Mouse (Mus musculus) spleen, postnatal 4 days (tissue): ENCODE measurements around the gene Gsta1.
"Not testable (repeated sequence)": the region's sequence is repeated elsewhere in the genome, so short reads cannot be mapped to it uniquely, and the experiment has no call there.

Experiments
- DNase-seq, 2 experiments: peaks; one replicate each; pipeline ENCODE4 v3.0.0; 2022; ENCODE audit warnings: low spot score in 2 of 2

Gsta1 gene

DNA sequence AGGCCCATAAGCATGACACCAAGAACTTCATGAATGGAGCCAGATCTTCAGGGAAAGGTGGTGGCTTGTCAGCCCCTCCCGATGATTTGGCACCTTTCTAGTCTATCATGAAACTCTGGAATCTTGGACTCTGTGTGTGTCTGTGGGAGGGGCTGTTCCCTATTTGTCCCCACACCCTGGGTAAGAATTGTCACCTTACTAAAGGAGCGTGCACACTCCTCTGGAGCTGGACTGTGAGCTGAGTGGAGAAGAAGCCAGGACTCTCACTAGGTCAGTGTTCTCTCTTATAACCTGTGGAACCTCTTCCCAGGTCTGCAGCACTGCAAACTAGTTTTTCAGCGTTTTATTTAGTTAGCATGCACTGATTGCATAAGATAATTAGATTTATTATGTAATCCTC lies at the start of gene Gsta1:
TSS of gene Gsta1 (plus strand) at position 196 of the 400 bp plus-strand sequence.
- not testable (repeated sequence) for DNase-seq

DNA sequence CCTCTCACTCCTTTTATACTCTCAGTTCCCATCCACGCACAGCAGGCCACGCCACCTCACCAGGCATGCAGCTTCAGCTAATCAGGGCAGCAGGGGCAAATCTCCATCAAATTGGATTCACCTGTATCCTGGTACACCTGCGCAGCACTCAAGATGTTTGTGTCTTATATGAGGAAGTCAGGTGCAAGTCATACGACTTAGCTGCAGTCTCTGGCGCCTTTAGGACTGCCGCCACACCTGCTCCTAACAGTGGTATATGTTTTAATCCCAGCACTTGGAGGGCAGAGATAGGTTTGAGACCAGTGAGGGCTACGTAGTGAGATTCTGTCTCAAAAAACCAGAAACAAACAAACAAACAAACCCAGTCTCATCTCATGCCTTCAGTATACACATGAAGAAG lies 48.0 kb upstream of the Gsta1 start, which contains the start of gene Gsta4:
TSS of gene Gsta4 (plus strand) at position 301 of the 400 bp plus-strand sequence.
- DNase-seq = not testable (repeated sequence)

DNA sequence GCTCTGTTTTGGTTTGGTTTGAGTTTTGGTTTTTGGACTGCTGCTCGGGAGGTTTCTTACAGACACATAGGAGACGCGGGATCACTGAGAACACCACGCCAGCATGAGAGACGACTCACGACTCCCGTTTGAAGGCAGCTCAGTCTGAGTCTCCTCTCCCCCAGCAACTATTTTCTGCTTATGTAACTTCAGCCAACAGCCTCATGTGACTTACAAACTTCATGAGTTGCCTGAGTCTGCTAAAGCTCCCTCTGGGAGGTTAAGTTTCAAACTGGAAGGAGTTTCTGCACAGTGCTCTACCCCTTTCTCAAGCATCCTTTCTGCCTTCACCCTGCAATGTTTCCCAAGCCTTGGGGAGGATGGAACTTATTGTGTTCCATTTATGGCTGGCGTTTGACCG lies 44.8 kb upstream of the Gsta1 start:
- DNase-seq = no peak

DNA sequence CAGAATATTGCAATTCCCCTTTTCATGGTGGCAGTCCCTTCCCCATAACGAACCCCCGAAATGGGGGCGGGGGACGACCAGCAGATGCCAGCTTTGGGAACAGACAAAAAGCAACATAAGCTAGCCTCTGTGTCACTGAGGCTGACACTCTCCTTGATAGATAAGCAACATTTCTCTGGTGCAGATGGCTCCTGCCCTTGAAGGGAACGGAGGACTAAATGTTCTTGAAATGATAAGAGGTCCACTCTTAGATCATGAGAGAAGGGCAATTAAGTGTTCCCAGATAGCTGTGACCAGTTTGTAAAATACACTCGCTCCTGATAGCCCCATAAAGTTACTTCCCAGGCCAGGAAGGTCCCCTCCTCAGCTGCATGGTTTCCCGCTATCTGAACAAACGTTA lies 41.5 kb upstream of the Gsta1 start:
- no peak for DNase-seq

DNA sequence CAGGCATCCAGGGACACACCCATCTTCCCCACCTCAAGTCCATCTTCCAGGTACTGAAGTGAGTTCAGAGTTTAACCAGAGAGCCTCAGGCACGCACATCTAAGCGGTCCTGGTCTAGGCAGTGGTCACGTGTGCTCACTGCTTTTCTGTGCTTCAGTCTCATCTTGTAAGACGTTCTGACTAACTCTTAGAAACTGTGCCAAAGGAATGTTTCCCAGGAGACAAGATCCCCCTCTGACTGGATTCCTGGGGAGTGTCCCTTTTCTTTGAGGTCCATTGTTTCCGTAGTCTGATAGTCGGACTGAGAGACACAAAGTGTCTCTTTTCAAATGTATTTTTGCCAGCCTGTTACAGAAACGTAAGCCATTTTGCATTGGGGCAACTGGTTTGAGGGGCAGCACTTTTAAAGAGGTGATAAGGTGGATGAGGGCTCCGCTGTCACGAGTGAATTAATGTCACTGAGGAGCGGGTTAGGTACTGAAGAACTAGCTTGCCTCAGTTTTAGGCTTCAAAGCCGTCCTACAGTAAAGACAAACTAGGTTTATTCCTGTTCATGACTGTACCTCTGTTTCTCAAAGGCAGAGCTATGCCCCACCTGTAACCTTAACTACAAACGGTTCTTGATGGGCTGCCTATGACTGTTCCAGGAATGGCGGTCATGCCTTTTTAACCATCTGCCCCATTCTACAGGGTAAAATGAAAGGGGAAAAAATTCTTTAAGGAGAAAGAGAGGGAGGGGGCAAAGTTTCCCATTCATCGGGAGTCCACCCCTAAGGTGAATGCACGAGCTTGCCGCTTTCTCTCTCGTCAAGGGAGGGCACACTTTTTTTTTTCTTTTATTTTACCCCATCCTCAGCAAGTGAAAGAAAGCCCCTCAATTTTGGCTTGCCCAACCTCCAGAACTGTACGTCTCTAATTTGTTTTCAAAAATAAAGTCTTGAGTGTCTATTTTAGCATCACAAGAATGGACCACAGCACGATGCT lies 39.5 kb upstream of the Gsta1 start:
- DNase-seq = no peak

DNA sequence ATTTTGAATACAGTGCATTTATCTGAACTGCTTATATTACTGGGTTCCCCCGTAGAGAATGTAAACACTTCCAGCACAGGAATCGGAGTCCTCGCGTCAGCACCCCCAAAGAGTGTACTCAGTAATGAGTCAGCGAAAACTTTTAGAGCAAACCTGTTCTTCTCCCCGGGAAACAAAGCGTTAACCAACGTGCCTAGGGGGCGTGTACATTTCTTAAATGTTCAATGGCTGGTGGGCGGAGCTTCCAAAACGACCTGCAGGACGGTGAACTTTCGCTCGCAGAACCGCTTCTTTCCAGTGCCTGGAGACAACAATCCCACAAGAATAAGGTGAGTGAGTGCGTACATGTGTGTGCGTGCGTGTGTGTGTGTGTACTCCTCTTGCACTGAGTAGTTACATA lies 38.7 kb upstream of the Gsta1 start:
- peak; percentile 75 to 83 for DNase-seq

DNA sequence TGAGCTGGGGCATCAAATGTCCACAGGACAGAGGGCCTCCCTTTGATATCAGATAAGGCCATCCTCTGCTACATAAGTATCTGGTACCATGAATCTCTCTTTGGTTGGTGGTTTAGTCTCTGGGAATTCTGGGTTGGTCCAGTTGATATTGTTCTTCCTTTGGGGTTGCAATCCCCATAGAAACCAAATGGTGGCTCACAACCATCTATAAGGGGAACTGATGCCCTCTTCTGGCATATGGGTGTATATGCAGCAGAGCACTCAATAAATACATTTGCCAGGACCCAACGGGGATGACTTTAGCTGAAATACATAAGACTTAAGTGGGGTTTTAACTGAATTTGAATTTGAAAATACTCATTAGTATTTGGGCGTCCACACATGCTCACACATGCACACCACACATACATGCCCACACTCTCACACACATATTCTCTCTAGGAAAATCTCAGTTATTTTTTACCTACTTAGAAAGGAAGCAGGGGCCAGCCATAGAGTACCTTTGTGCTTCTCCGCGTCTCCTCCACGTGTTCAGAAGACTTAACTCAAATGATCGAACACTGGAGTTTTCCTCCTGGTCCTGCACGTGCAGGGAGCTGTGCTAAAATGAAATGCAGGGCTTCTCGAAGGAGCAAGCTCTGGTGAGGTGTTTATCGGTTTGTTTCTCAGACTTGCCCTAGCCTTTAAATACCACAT lies 36.4 kb upstream of the Gsta1 start:
- peak; percentile 61 to 72 for DNase-seq

DNA sequence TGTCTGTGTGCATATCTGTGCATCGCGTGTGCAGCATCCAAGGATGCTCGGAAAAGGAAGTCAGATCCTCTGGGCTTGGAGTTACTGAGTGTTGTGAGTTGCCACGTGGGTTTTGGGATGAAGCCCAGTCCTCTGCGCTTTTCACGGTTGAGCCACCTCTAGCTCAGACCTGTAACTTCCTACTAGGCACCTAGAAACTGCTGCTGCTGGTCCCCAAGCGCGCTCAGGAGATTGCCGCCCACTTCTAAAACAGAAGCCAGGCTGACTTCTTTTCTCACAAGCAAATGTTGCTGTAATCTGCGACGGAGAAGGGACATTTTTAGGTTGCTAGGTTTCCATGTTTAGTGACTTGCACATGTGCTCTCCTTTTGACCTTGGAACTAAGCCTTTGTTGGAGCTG lies 35.4 kb upstream of the Gsta1 start:
- DNase-seq = no peak

DNA sequence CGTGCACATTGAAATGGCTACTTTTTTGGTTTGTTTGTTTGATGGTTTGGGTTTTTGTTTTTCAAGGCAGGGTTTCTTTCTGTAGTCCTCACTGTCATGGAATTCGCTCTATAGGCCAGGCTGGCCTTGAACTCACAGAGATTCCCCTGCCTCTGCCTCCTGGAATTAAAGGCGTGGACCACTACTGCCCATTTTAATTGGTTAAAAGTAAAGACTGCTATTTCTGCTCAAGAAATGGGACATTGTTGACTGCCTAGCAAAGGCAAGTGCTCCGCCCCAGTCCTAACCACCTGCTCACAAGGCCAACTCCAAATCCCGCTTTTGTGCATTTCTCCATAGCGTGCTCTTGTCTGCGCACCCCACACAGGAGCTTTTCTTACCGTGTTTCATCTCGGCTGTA lies 32.7 kb upstream of the Gsta1 start:
- DNase-seq = no peak

DNA sequence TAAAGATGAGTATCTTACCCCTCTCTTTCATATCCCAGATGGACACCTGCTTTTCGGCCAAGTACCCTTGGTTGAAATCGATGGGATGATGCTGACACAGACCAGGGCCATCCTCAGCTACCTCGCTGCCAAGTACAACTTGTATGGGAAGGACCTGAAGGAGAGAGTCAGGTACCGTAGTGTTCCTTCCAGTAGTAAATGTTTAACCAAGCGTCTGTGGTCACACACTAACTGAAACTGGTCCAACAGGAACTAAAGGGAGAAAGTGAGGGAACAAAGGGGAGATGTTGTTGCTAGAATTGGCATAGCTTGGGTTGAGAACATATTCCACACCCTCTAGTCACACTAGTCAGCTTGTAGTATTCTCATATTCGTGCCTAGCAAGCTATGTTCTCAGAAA lies 26.3 kb upstream of the Gsta1 start:
- no peak for DNase-seq

DNA sequence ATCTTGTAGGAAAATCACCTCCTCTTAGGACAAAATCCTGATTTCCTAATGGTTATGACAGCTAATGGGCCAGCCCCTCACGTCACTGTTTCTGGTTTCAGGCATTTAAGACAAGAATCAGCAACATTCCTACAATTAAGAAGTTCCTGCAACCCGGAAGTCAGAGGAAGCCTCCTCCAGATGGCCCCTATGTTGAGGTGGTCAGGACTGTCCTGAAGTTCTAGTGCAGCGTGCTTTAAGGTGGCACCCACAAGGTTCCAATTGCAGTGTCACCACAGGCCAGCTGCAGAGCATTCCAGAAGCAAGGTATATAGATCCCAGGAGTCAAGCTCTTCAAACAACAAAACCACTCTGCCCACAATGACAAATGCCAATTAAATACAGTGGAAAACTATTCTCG lies 21.5 kb upstream of the Gsta1 start:
- no peak for DNase-seq

DNA sequence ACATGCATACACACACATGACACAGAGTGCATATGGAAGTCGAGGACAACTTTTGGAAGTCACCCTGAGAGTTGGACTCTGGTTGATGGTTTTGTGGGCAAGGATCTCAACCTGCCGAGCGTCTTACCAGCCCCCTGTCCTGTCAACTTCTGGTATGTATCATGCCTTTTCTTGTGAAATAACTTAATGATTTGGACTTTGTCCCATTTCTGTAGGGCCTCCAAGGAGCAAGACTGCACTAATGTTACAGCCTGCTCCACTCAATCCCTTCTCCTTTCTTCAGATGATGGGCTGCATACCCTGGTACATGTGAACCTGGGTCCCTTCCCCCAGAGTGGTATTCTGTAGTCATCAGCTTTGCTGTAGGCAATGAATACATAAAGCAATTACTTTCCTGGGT lies 20.4 kb upstream of the Gsta1 start:
- DNase-seq = no peak

DNA sequence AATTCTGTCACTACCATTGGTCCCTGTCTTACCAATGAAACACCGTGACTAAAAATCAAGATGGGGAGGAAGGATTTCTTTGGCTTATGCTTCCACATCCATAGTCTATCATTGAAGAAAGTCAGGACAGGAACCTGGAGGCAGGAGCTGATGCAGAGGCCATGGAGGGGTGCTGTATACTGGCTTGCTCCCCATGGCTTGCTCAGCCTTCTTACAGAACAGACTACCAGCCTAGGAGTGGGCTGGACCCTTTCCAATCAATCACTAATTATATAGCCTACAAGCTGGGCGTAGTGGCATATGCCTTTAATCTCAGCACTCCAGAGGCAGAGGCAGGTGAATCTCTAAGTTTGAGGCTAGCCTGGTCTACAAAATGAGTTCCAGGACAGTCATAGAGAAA lies 19.6 kb upstream of the Gsta1 start:
- no peak for DNase-seq

DNA sequence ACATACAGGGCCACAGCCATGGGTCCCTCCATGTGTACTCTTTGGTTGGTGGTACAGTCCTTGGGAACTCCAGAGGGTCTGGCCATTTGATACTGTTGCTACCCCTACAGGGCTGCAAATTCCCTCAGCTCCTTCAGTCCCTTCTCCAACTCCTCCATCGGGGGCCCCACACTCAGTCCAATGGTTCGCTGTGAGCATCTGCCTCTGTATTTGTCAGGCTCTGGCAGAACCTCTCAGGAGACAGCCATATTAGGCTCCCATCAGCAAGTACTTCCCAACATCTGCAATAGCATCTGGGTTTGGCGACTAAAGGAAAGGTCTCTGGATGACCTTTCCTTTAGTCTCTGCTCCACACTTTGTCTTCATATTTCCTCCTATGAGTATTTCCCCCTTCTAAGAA lies 18.9 kb upstream of the Gsta1 start:
- DNase-seq = no peak

DNA sequence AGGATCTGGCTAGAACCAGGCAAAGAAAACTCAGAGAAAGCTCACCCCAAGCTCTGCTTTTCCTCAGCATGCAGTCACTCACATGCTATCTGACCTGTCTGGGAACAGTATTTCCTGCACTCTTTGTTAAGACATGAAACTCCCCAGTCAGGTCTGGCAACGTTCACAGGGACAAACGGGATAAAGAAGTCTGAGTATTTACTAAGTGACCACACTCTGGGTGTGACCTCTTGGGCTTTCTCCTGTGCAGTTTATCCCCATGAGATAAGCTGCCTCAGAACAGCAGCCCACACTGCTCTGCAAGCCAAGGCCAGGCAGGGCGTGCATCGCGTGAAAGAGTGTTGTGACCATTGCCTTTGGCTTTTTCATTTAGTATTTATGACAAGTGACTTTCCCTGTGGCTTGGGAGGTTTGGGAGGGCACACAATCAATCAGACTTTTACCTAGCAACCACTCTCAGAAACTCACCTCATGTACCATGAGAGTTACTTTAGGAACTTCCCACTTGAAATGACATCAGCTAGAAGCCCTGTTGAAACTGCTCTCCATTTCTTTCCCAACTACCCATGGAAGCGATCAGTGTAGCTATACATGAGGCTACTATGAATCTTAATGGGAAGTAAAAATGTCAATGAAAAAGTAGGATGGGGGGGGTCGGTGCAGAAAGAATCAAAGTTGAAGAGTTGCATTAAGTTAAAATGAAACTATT lies 18.0 kb upstream of the Gsta1 start:
- no peak for DNase-seq

DNA sequence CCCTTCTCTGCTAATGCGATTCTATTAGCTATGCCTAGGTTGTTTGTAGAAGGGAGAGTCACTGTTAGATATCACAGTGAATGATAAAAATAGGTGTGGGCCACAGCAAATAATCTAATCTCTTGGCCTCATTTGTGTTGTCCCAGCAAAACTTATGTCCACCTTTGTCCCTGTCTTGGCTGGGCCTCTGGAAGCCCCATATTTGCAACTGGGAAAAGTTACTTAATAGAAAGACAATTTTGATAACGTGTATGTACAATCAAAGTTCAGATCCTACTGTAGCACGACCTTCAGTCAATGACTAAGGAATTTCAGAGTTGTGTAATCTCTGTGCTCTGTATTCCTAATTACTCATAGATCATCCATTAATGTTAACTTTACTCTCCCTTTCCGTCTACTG lies 13.4 kb upstream of the Gsta1 start:
- no peak for DNase-seq

DNA sequence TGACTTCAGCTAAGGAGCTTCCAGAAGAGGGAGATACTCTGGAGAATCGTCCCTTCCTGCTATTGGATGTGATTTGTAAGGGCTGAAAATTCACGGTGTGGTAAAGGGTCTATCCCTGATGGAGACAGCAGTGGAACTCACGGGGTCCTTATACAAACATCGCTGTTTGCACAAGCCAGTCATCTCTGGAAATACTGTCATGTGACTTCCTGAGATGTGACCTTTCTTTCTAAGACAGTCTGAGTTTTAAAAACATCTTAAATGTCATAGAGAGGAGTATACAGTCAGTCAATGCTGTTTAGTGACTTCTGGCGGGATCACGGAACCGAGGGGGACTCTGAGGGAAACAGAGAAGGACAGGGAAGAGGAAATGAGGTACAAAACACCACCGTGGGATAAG lies 7.8 kb upstream of the Gsta1 start:
- DNase-seq = no peak

DNA sequence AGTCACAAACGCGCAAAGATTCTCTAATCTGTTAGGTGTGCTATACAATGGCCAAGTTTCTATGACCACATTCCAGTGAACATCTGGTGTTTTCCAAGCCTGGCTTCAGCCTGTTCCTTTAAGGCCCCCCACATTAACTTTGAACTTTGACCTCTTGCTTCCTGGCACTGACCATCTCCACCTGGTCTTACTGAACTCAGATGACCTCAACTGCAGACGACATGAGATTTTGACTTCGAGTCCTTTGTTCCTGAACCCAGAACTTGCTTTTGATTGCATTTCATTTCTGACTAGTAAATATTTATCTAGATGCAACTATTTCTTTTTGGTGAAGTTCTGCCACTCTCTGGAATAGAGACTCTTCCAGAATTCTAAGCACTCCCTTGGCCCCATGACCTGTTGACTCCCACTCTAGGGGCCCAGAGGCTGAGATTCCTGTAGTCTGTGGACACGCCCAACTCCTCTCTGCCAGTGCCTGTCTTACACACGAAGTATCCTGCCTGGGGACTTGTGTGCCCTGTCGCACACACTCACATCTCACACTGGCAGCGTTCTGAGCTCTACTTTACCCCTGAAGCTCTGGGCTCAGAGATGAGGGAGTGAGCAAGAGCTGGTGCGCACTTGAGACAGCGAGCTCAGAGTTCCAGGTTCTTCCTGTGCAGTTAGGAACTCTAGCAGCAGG lies 7.1 kb upstream of the Gsta1 start:
- no peak for DNase-seq

DNA sequence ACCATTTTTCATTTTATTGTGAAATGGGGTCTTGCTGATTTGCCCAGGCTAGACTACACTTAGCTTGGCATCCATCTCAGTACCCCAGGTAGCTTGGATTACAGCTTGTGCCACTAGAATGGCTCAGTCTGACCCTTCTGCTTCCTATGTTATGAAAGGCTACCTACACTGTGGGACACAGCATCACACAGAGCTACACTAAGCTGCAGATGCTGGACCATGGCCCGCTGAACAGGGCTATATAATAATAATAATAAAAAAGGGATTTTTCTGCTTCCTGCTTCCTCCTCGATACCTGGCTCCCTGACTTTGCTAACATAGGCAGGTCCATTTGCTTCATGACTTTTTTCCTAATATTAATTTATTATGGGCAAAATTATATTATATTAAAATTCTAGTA lies 6.0 kb upstream of the Gsta1 start:
- DNase-seq = no peak

DNA sequence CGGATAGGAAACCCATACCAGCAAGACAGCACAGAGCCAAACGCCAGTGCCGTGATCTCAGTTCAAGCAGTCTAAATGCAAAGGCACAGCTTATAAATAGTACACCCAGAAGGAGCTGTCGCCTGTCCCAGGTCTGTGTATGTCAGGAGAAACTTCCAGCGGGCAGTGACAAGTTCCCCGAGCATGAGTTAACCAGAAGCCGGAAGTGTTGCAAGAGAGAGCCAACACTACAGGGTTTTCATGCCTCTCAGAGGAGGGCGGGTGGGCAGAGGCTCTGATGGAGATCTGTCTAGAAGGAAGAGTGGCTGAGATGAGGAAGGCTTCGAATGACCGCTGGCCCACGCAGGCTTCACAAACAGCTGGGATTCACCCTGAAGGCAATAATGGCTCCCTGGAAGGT lies 5.2 kb upstream of the Gsta1 start:
- DNase-seq = no peak

DNA sequence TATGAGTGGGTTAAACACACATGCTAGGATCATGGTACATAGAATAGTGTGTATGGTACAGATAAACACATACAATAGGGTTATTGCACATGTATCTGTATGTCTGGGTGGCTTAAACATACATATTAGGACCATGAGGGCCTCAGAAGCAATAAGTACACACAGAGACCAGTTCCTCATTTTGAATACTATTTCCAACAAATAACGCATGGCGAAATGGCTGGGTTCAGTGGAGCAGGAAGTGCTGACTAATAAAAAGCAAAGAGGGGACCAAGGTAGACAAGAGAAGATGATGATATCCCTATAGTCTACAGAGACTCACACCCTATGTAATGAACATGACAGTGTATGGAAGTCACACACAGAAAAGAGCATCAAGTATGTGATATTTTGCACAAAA lies 2.3 kb upstream of the Gsta1 start:
- DNase-seq = no peak

DNA sequence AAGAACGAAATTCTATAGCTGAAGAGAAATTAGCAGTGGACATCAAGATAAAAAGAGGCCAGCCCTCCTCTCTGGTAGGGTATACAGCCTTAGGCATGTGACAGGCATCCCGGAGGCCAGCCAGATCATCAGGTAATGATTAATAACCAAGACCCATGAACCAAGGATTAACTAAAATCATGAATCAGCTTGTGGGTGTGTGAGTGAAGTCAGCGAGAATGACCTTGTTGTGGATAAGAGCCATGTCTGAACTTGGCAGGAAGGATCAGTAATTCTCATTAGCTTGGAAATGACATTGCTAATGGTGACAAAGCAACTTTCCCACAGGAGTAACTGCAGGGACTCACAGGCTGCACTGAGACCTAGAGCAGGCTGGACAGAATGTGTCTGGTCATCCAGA lies 798 bp upstream of the Gsta1 start:
- DNase-seq = not testable (repeated sequence)
